Mouse (Mus musculus) kidney, adult 18-20 months (tissue): Measurements from ENCODE around the gene Foxred2.
A peak's percentile ranks its signal among the peaks of the same experiment; 100 is the strongest.

Experiments used
- DNase-seq: peaks from one replicate; pipeline ENCODE4 v3.0.0; 2021

Foxred2 gene

GRCm38 (mm10) chr15:77914507-77914906 is 42.0 kb downstream of the Foxred2 start:
- no peak for DNase-seq

GRCm38 (mm10) chr15:77913054-77913453 is 43.5 kb downstream of the Foxred2 start:
- no peak for DNase-seq

- no peak for DNase-seq
Measured at GRCm38 (mm10) chr15:77912585-77912984, 43.9 kb downstream of the Foxred2 start.

- peak; percentile 52 for DNase-seq
Measured at GRCm38 (mm10) chr15:77912048-77912447, 44.5 kb downstream of the Foxred2 start.

GRCm38 (mm10) chr15:77911065-77911464 is 45.5 kb downstream of the Foxred2 start:
- peak; percentile 77 for DNase-seq

- peak; percentile 63 for DNase-seq
Measured at GRCm38 (mm10) chr15:77907646-77908518, 48.6 kb downstream of the Foxred2 start.

- peak; percentile 44 for DNase-seq
Measured at GRCm38 (mm10) chr15:77906545-77906944, 50.0 kb downstream of the Foxred2 start.

- no peak for DNase-seq
Measured at GRCm38 (mm10) chr15:77906081-77906480, 50.4 kb downstream of the Foxred2 start.

- DNase-seq = peak; percentile 82
Measured at GRCm38 (mm10) chr15:77905275-77905970, 51.1 kb downstream of the Foxred2 start.

GRCm38 (mm10) chr15:77904363-77904892 is 52.1 kb downstream of the Foxred2 start:
- no peak for DNase-seq

GRCm38 (mm10) chr15:77903176-77903575 is 53.3 kb downstream of the Foxred2 start:
- DNase-seq = peak; percentile 54

GRCm38 (mm10) chr15:77894926-77895325 is 61.6 kb downstream of the Foxred2 start:
- DNase-seq = no peak

- DNase-seq = no peak
Measured at GRCm38 (mm10) chr15:77893292-77893691, 63.2 kb downstream of the Foxred2 start.

- DNase-seq = no peak
Measured at GRCm38 (mm10) chr15:77892420-77892819, 64.1 kb downstream of the Foxred2 start.

- DNase-seq = no peak
Measured at GRCm38 (mm10) chr15:77891766-77892165, 64.8 kb downstream of the Foxred2 start.
